Mouse (Mus musculus) T-helper 17 cell (primary cell): ENCODE measurements around the gene Map3k12.

Experiments
- in situ Hi-C, 2 experiments: fragments of 300-600 bp; cut with MboI, MseI; formaldehyde crosslinking; loops; 1 replicate in 1 of 2; 2 replicates in 1 of 2; pipeline ENCODE4 v1.15.1; 2025; ENCODE audit warnings: high pct_unique_total_duplicates in 2 of 2

Map3k12 gene

DNA sequence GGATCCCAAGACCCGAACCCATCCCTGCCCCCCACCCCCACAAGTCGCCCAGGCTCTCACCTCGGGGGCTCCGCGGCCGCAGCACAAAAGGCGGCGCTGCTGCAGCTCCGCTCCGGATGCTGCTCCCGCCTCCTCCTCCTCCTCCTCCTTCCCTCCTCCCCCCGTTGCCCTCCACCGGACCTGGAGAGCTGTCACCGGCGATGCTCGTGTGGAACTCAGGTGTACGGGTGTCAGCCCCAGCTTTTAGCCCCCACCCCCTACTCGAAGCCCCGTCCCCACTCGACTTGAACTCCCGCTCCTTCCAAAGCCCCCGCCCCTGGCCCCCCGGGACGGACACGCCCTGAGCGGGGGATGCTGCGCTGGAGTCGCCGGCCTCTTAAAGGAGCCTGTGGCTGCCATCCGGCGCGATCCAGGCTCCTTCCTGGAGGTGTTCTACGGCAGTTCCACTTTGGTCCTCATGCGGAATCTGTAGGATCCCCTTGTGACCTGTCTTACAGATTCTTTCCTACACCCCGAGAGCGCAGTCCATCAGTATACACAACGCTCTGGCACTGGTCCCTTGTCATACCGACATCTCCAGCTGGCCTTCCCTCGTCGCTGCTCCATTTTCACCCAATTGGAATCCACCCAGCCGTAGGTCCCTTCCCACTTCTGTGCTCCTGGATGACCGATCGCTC lies at the start of gene Map3k12:
Map3k12 (minus strand) TSS at position 337 of the 677 bp plus-strand sequence.
- in situ Hi-C loops: loop anchor here in 1 of 2 experiments (25.0 kb wide), 1 partner anchor 720 kb away; the partner anchor contains the start of genes Cbx5 and Hnrnpa1

DNA sequence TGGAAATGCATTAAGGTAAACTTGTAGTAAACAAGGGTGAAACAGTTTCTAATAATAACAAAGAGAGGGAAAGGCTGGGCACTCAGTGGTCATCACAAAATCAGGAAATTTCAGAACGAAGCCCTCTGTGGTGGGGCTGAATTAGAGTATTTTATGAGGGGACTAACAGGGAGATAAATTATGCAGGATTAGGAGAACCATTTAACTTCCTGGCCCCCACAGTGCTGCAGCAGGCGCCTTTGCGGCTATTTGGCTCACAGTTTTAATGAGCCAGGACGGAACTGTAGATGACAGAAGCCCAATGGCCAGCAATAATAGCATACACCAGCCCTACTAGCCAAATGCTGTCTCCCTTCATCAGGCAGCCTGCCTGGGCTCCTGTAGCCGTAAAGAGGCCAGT lies 46.8 kb upstream of the Map3k12 start:
- in situ Hi-C loops: no loop called here

DNA sequence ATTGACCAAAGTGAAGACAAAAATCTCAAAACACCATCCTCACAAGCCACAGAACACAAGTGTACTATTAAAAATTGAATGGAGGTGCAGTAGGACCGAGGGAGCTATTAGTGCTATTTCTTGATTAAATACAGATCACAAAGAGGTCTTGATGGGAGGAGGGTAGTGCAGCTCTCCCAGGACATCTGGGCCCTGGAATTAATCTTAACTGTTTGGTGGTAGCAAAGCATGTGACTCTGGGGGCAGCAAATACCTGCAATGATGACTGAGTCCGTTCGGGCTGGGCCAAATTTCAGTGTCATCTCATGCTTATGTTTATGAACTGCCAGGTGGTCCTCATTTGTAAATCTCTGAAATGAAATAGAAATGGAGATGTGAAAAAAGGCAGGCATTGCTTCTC lies 46.2 kb upstream of the Map3k12 start:
- in situ Hi-C loops: no loop called here

DNA sequence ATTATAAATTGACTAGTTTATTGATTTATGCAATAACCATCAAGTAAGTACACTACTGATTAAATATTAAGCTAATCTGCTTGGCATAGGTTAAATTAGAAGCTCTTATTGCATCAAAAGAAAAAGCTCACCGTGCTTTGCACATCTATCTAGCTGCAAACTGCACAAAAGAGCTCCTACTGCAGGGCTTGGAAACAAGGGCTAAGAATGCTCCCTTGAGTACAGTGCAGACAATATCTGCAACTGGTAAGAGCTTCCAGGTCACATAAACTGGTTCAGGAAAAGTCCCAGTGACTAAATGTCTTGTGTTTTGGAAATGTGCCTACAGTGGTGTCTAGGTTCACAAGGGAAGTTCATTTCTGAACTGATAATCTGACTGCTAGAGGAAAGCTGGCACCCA lies 45.6 kb upstream of the Map3k12 start:
- in situ Hi-C loops: no loop called here

DNA sequence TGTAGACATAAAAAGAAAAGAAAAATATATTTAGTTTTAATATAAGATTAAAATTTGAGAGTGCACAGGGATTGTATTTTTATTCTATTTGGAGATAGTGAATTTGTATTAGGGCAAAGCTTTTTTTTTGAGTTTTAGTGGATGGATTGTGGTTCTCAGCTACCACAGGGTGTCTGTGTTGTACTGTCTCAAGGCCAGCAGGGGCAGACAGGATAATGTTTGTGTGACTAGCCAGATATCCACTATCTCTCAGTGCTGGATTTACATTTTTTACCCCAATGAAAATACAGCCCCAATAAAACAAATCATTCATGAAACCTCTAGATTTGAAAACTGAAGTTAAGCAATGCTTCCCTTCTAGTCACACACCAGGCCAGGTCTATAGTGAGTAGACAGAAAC lies 40.7 kb upstream of the Map3k12 start:
- in situ Hi-C loops: no loop called here

DNA sequence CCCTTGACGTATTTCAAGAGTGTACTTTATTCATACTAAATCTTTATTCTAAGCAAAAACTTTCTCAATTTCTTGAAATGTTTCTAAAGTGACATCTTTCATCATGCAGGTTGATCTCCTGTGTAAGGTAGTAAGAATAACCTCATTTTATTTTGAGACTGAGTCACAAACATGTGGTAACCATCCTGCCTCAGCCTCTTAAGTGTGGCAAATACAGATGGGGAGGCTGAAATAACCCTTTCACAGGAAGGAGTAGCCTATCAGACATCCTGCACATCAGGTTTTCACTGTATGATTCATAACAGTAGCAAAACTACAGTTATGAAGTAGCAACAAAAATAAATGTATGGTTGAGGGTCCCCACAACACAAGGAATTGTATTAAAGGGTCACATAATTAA lies 38.7 kb upstream of the Map3k12 start:
- in situ Hi-C loops: no loop called here

DNA sequence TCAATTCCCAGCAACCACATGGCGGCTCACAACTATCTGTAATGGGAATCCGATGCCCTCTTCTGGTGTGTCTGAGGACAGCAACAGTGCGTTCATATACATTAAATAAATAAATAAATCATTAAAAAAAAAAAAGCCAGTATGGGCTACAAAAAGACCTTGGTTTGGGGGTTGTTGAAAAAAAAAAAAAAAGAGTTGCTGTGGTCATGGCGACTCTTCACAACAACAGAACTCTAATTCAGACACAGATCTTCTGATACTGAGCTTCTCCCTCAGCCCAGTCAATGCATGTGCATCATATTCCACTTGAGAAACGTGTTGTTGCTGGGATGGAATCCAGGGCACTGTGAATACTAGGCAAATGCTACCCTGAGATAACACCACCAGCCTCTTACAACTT lies 35.7 kb upstream of the Map3k12 start:
- in situ Hi-C loops: no loop called here

DNA sequence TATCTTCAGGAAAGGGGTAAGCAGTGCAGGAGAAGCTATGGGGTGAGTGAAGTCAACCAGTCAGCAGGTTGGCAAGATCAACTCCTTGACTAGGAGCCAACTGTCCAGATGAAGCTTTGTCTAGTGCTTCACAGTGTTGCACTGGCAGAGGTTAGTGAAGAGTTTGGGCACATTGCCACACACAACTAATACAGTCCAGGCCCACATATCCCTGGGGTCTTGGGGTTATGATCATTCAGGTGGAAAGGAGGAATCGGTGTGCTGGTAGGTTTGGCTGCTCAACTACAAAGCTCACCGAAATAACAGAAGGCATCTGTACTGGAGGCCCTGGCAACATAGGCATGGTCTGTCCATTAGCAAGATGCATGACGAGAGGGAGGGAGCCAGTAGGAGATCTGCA lies 30.6 kb upstream of the Map3k12 start:
- in situ Hi-C loops: no loop called here

DNA sequence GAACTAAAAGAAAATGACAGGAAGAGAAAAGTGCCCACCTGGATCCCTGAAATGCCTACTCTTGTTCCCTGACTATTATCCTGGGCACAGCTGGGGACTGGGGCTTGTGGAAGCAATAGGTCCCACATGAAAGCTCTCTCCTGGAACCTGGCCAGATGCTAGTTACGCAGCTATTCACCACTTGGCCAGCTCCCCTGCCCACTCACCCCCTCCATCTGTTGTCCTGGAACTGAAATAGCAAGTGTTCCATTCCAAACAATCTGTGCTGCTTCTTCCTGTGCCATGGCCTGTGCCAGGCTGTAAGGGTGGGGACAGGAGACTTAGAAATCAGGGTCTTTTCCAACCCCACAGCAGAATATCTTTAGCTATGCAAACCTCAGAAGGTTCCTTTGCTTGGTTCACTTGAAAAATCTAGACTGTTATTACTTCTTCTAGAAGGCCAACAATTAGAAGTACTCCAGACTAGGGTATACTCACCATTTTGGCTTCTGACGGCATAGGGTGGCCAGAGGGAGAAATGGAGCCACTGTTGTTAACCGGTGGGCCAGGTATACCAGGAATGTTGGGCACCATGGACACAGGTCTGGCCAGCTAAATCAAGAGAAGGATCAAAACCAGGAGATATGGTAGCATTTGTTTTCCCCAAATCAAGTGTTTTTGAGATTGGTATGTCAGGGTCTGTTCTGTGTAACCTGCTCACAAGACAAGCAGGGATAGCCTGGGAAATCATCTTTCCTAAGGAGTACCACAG lies 30.0 kb upstream of the Map3k12 start:
- in situ Hi-C loops: no loop called here

DNA sequence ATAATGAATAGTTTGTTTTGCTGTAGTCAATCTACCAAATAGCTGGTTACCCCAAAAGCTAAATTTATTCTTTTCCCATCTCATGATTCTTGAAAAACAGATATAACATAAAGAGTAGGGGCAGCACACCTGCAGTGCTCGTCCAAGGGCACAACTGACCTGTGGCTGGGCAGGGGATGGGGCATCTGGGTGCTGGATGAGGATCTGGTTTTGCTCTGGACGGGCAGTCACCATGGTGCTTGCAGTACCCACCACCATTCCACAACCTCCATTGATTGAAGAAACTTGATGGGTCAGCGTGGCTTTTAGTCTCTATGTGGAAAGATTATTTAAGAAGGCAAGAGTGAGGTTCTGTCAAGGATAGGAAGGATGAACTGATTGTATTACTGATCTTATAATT lies 29.4 kb upstream of the Map3k12 start:
- in situ Hi-C loops: no loop called here

DNA sequence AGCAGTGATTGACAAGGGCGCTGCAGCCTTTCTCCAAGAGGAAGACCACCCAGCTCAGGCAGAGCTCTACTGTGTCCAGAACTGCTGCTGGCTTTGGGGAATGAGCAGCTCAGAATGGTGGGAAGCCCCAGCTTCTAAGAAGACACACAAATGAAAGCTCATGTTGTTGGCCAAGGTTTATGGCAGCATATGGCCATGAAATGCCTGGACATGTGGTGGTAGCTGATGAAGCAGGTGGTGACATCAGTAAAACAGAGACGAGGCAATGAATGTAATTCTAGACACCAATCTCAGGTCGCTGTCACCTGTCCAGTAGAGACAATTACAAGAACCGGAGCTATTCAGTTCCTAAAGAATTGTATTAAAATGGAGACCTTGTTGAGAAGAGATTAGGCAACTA lies 27.9 kb upstream of the Map3k12 start:
- in situ Hi-C loops: no loop called here

DNA sequence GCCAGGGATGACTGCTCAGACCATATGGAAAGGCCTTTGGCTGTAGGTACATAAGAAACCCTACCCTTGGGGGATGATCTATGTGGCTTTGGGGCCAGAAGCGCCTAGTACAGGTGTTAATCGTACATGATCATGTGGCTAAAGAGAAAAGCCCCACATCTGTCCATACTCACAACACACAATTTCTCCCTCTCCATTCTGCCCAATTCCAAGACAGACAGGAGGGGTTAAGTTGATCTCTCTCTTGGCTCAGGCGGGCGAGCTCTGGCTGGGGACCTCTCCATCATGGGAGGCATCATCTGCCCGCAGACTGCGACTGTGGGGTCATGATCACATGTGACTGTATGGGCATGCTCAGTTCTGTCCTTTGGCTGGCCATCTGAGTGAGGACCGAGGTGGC lies 17.1 kb upstream of the Map3k12 start:
- in situ Hi-C loops: no loop called here

DNA sequence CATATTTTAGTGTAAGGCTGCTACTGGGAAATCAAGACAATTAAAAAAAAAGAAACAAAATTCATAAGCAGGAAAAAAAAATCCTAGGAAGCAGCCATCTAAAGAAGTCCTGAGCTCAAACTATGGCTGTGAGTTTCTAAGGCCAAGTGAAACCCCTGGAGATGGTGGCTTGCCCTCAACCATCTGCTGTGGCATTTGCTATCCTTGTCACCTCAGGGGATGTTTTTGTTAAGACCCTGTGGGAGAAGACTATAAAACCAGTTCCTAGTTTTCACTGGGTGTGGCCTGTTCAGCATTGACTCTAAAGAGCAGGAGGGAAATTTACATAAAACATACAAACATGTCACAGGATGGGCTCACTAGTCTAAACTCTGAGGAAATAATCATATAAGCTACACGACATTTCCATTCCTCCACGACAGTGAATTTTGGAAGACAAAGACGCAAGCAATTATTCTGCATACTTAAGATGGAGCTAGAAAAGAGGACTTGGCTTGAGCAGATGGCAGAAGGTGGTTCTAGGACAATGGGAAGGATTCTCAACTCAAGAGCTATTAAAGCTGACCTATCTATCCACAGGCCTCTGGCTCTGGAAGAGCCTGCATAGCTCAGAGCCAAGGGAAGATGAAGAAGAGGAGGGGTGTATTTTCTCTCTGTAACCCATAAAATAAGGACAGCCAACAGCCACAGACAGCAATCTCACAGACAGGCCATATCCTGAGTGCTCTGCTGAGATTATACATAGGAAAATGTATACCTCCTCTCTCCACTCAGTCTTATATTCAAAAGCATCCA lies 15.4 kb upstream of the Map3k12 start:
- in situ Hi-C loops: no loop called here

DNA sequence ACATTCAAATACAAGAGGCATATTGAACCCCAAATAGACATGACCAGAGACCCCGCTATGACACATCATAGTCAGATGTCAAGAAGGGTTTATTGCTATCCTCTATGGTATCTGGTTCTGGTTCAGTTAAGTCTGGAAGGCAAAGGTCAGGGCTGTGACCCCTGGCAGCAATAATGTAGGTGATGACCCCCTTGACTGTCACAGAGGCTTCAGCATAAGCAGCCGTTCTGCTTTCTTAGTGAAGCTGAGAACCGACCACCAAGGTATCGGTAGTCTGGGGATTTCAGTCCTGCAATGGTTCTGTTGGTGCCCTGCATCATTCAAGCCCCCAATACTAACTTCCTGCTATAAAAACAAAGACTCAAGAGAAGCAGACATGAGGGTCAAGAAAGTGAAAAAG lies 14.7 kb upstream of the Map3k12 start:
- in situ Hi-C loops: no loop called here

DNA sequence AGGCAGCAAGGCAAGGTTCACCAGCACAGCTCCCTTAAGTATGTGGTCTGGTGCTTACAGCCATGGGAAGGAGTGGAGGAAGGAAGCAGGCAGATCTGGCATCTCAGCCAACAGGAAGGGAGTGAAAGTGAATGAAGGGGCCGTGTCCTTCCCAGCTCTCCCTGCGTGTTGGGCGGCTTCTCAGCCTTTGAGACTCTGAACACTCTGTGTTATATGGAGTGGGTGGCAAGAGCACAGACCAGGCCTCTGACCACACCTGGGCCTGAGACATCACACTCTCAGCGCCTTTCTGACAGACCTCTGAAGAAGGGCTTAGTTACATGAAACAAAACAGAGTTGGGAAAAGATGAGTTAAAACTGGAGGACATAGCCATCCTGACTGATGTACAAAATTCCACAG lies 13.7 kb upstream of the Map3k12 start:
- in situ Hi-C loops: no loop called here

DNA sequence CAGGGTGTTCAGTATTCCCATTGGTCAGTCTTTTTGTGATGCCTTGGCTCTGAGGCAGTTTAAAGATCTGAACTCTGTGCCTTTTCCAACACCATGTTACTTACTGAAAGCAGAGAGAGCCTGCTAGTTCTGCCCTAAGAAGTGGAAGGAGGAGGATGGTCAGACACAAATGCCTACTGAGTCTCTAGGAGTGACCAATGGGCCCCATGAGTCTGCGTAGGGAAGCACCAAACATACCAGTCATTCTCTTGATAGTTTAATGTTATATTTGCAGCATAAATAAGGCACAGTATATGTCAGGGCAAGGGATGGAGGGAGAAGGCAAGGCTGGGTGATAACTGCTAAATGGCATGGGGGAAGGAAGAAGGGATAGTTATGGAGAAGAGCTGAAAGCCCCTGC lies 11.5 kb upstream of the Map3k12 start:
- in situ Hi-C loops: no loop called here

DNA sequence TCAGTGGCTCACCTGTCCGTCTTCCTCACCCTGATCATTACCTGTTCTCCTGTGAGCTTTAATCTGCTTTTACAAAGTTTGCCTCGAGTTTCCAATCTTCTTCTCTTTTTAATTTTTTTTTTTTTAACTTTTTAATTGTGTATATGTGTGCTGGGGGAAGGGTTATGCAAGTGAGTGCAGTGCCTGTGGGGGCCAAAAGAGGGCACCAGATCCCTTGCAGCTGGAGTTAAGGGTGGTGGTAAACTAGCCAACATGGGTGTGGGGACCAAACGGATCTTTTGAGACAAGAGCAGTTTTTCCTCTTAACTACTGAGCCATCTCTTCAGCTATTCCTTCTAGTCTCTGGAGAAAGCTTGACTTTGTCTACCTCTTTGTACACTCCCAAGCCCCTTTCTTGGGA lies 11.1 kb upstream of the Map3k12 start:
- in situ Hi-C loops: no loop called here

DNA sequence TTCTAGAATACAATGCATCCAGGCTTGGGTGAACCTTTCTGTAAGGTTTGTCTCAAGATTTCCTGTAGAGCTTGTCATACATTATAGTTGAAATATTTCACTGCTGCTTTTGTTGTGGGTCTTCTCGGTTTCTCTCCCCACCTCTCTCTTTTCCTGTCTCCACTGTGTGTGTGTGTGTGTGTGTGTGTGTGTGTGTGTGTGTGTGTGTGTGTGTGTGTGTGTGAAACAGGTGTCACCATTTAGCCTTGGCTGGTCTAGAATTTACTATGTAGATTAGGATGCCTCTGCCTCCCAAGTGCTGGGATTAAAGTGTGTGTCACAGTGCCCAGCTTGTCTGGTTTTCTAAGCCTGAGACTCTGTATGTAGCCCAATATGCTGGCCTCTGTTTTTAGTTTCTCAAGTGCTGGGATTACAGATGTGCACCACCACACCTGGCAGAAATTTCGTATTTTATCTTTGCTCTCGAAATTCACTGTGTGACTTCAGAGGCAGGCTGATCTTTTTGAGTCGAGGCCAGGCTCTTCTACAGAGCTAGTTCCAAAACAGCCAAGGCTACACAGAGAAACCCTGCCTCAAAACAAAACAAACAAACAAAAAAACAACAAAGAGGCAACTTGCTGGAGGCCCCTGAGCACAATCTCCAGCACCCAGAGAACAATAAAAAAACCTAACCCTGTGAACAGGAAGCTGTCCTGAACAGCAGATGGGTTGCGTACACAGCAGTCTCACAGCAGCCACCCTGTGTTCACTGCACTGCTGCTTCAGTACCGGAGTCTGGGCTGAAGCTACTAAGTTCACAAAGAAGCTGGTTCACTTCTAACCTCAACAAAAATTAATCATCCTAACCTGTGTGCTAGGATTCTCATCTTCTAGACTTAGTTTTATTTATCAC lies 9.5 kb upstream of the Map3k12 start:
- in situ Hi-C loops: no loop called here

DNA sequence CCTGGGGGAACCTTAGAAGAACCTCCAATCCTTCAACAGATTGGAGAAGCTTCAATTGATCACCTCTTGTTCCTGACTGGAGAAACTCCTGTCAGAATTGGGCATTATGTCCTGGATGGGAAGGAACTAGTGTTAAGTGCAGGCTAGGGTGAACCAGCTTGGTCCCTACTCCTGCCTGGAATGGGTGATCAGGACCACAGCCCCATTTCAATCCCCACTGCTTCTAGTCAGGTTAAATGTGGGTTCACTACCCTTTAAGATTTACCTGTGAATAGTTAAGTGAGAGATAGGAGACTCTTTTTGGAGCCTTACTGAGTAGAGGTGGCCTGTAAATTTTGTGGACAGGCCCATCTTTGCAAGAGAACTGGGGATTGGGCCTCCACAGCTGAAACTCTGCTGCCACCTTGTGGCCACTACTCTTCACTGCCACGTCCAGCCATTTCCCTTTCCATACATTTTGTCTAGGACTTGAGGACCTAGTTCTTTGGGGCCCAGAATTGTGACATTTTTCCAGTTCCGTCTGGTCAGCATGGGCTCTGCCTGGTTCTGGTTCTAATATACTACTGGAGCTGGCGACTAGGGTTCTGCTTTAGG lies 8.1 kb upstream of the Map3k12 start, which contains the start of gene Npff:
Npff (minus strand) TSS at position 51 of the 594 bp plus-strand sequence.
- in situ Hi-C loops: loop anchor here in 1 of 2 experiments (25.0 kb wide), 1 partner anchor 712 kb away; the partner anchor contains the start of genes Cbx5 and Hnrnpa1

DNA sequence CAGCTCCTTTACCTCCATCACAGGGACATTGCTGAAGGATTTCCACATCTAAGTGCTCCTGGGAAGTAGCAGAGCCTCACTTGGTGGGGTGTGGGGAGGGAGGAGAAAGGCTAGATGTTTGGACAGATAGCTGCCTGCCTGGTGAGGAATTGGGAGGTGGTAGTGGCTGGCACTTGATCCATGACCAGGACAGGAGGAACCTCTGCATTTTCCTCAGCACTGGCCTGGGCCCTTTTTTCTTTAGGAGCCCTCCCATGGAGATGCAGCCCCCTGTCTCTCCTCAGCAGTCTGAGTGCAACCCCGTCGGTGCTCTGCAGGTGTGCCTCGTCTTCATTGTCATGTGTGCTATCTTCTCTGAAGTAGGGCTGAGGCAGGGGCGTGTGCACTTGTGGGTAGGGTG lies 4.6 kb upstream of the Map3k12 start:
- in situ Hi-C loops: loop anchor here in 1 of 2 experiments (25.0 kb wide), 1 partner anchor 716 kb away; the partner anchor contains the start of genes Cbx5 and Hnrnpa1

DNA sequence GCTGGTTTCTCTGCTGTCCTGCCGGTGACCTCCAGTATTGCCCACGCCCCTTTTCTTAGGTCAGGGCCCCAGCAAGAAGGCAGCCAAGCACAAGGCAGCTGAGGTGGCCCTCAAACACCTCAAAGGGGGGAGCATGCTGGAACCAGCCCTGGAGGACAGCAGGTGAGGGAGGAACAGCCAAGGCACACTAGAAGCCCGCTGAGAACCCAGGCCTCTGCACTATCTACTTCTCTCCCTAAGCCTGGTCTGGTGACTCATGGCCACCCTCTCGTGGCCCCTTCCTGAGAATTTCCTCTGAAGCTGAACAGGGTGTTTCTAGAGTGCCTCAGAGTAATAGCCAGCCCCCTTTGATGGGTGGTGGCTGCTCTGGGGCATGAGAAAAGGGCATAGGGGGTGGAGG lies 3.6 kb upstream of the Map3k12 start:
- in situ Hi-C loops: loop anchor here in 1 of 2 experiments (25.0 kb wide), 1 partner anchor 717 kb away; the partner anchor contains the start of genes Cbx5 and Hnrnpa1
